Mouse (Mus musculus) forebrain, embryonic 12.5 days (tissue): ENCODE measurements around the gene Tes3-ps. TPM values are rescaled to one million over a fixed set of nuclear protein-coding genes. Genes with fewer than 3 reads are reported as not detected.

Source experiments
- ATAC-seq: fragments of 200-750 bp; cut with Nextera tagmentation; 2 replicates; pipeline ENCODE4 v1.8.0; 2017; ENCODE audit warnings: moderate TSS enrichment; ENCODE audit not compliant: low FRiP score
- H3K27ac ChIP-seq: fragments of 300-500 bp; sonication (generic); 2 replicates; pipeline ENCODE4 v1.5.1; 2016; ENCODE audit warnings: mild to moderate bottlenecking
- H3K27me3 ChIP-seq: fragments of 300-500 bp; sonication (generic); 2 replicates; pipeline ENCODE4 v1.6.1; 2016; ENCODE audit warnings: mild to moderate bottlenecking
- H3K36me3 ChIP-seq: fragments of 300-500 bp; sonication (generic); replicated peaks from 2 replicates; pipeline ENCODE4 v1.6.1; 2016; ENCODE audit warnings: mild to moderate bottlenecking
- H3K4me1 ChIP-seq: fragments of 300-500 bp; sonication (generic); 2 replicates; pipeline ENCODE4 v1.6.1; 2016
- H3K4me2 ChIP-seq: fragments of 300-500 bp; sonication (generic); 2 replicates; pipeline ENCODE4 v1.6.1; 2016; ENCODE audit warnings: mild to moderate bottlenecking, moderate library complexity
- H3K4me3 ChIP-seq: fragments of 300-500 bp; sonication (generic); replicated peaks from 2 replicates; pipeline ENCODE4 v1.5.1; 2016; ENCODE audit warnings: mild to moderate bottlenecking
- H3K9ac ChIP-seq: fragments of 300-500 bp; sonication (generic); 2 replicates; pipeline ENCODE4 v1.6.1; 2016; ENCODE audit warnings: mild to moderate bottlenecking
- H3K9me3 ChIP-seq: fragments of 300-500 bp; sonication (generic); 2 replicates; pipeline ENCODE4 v1.6.1; 2016
- WGBS: fragments of 180-500 bp; shearing (Covaris S2); methylation state at CpG from one replicate; pipeline ENCODE4 v1.1.7; 2016; 5-methylcytosine and 5-hydroxymethylcytosine counted together
- polyA plus RNA-seq: library from polyadenylated mRNA; unstranded; fragments of >200 nt; fragmentation: Nextera tagmentation; extraction: Ambion mirVana; gene quantifications from 2 replicates; pipeline ENCODE4 v1.2.1, GENCODE M21; 2016

The Tes3-ps gene
- polyA plus RNA-seq, 1 experiment from 2014 or later = 1.5 TPM

GRCm38 (mm10) chr13:49518761-49519160 lies 25.6 kb downstream of the Tes3-ps start:
- 33% methylated on average over 2 of the region's 2 CpGs for WGBS

GRCm38 (mm10) chr13:49526235-49526634 lies 33.1 kb downstream of the Tes3-ps start:
- Histone ChIP-seq H3K27me3 (no peaks in the 10 kb centered on the region), H3K27ac (no peak overlapping the region), H3K4me2 (no peak overlapping the region), H3K9me3 (no peaks in the 10 kb centered on the region), H3K36me3 (no peaks in the 10 kb centered on the region), H3K4me3 (no peak overlapping the region), H3K9ac (no peak overlapping the region), H3K4me1 (no peaks in the 10 kb centered on the region)
- 87% methylated on average over 2 of the region's 2 CpGs for WGBS
- ATAC-seq = no peak

More at GRCm38 (mm10) chr13:49518761-49519160, 25.6 kb downstream of the Tes3-ps start:
- Histone ChIP-seq H3K9me3 (no peaks in the 10 kb centered on the region), H3K9ac (no peak overlapping the region), H3K36me3 (no peaks in the 10 kb centered on the region), H3K4me1 (no peaks in the 10 kb centered on the region), H3K4me3 (no peak overlapping the region), H3K27me3 (no peaks in the 10 kb centered on the region), H3K4me2 (no peak overlapping the region), H3K27ac (no peak overlapping the region)
- no peak for ATAC-seq

GRCm38 (mm10) chr13:49530636-49531035 lies 37.5 kb downstream of the Tes3-ps start:
- 96% methylated on average over 4 of the region's 4 CpGs for WGBS
- H3K27me3 ChIP-seq = no peaks in the 10 kb centered on the region
- no peaks in the 10 kb centered on the region for H3K9me3 ChIP-seq
- no peak overlapping the region for H3K9ac ChIP-seq
- H3K4me3 ChIP-seq = no peak overlapping the region
- H3K4me1 ChIP-seq = no peaks in the 10 kb centered on the region
- no peak overlapping the region for H3K27ac ChIP-seq
- H3K36me3 ChIP-seq = no peaks in the 10 kb centered on the region
- ATAC-seq = no peak
- H3K4me2 ChIP-seq = no peak overlapping the region

GRCm38 (mm10) chr13:49536946-49537345 lies 43.8 kb downstream of the Tes3-ps start:
- no peak for ATAC-seq
- no peak overlapping the region for H3K4me3 ChIP-seq
- no peaks in the 10 kb centered on the region for H3K27me3 ChIP-seq
- H3K4me2 ChIP-seq = no peak overlapping the region
- no peaks in the 10 kb centered on the region for H3K4me1 ChIP-seq
- no peak overlapping the region for H3K9ac ChIP-seq
- H3K36me3 ChIP-seq = no peaks in the 10 kb centered on the region
- no peak overlapping the region for H3K27ac ChIP-seq
- 95% methylated on average over 1 of the region's 1 CpGs for WGBS
- H3K9me3 ChIP-seq = no peaks in the 10 kb centered on the region

- Histone ChIP-seq H3K4me2 (no peak overlapping the region), H3K9me3 (no peaks in the 10 kb centered on the region), H3K27ac (no peak overlapping the region), H3K36me3 (no peaks in the 10 kb centered on the region), H3K4me1 (no peaks in the 10 kb centered on the region), H3K9ac (no peak overlapping the region), H3K4me3 (no peak overlapping the region), H3K27me3 (no peaks in the 10 kb centered on the region)
- no peak for ATAC-seq
- 90% methylated on average over 1 of the region's 1 CpGs for WGBS
Observed at GRCm38 (mm10) chr13:49538693-49539092, 45.6 kb downstream of the Tes3-ps start.

- H3K27ac ChIP-seq = no peak within 1 kb of the TSS
- H3K4me3 ChIP-seq = no peak within 1 kb of the TSS
- no peaks in the 10 kb centered on the region for H3K27me3 ChIP-seq
- H3K4me2 ChIP-seq = no peak within 1 kb of the TSS
- no peaks in the 10 kb centered on the region for H3K4me1 ChIP-seq
- no peak for ATAC-seq
- 92% methylated on average over 3 of the region's 3 CpGs for WGBS
- H3K36me3 ChIP-seq = no peaks in the 10 kb centered on the region
- no peak within 1 kb of the TSS for H3K9ac ChIP-seq
- no peaks in the 10 kb centered on the region for H3K9me3 ChIP-seq
Observed at GRCm38 (mm10) chr13:49544279-49544678, 51.2 kb downstream of the Tes3-ps start, which contains the start of gene Aspn. Gene Aspn (plus strand): TSS chr13:49544443.

GRCm38 (mm10) chr13:49545646-49546045 lies 52.5 kb downstream of the Tes3-ps start:
- H3K9ac ChIP-seq = no peak overlapping the region
- no peak overlapping the region for H3K27ac ChIP-seq
- ATAC-seq = no peak
- no peak overlapping the region for H3K4me2 ChIP-seq
- WGBS = 69% methylated on average over 3 of the region's 3 CpGs
- no peaks in the 10 kb centered on the region for H3K27me3 ChIP-seq
- no peaks in the 10 kb centered on the region for H3K4me1 ChIP-seq
- no peaks in the 10 kb centered on the region for H3K36me3 ChIP-seq
- H3K9me3 ChIP-seq = no peaks in the 10 kb centered on the region
- H3K4me3 ChIP-seq = no peak overlapping the region

Other genes with a start within 250 kb of the Tes3-ps start
- 0.69 and 0.84 TPM in 2 replicates for gene Susd3, start 244.6 kb upstream of the Tes3-ps start, polyA plus RNA-seq
- gene Fgd3, start 173.0 kb upstream of the Tes3-ps start, polyA plus RNA-seq = 1.7 and 2.5 TPM in 2 replicates
- gene Bicd2, start 151.7 kb upstream of the Tes3-ps start, polyA plus RNA-seq = 38.9 and 39.1 TPM in 2 replicates
- gene Ippk, start 72.1 kb upstream of the Tes3-ps start, polyA plus RNA-seq = 15.2 and 15.6 TPM in 2 replicates
- 0.58 and 0.84 TPM in 2 replicates for gene Ecm2, start 11.5 kb downstream of the Tes3-ps start, polyA plus RNA-seq
- gene Aspn, start 51.1 kb downstream of the Tes3-ps start, polyA plus RNA-seq = 2.6 and 2.8 TPM in 2 replicates
- gene Omd, start 89.1 kb downstream of the Tes3-ps start, polyA plus RNA-seq = 0.56 and 1.0 TPM in 2 replicates
- gene Ogn, start 114.7 kb downstream of the Tes3-ps start, polyA plus RNA-seq = 10.6 and 13.9 TPM in 2 replicates
- 30.7 and 33.3 TPM in 2 replicates for gene Cenpp, start 159.5 kb downstream of the Tes3-ps start, polyA plus RNA-seq
- gene Nol8, start 159.8 kb downstream of the Tes3-ps start, polyA plus RNA-seq = 26.3 and 27.4 TPM in 2 replicates
- 96.2 and 102 TPM in 2 replicates for gene Iars, start 188.8 kb downstream of the Tes3-ps start, polyA plus RNA-seq